Mouse (Mus musculus) CD4-positive, CD25-positive, alpha-beta regulatory T cell, adult 2 months (primary cell): Measurements from ENCODE around the gene Txndc17.

Experiments
- DNase-seq: peaks from one replicate; pipeline ENCODE4 v3.0.0-alpha.2; 2012; ENCODE audit warnings: low read depth, low spot score

Gene Txndc17

GRCm38 (mm10) chr11:72223414-72223813, 16.1 kb downstream of the Txndc17 start:
- no peak for DNase-seq

DNA sequence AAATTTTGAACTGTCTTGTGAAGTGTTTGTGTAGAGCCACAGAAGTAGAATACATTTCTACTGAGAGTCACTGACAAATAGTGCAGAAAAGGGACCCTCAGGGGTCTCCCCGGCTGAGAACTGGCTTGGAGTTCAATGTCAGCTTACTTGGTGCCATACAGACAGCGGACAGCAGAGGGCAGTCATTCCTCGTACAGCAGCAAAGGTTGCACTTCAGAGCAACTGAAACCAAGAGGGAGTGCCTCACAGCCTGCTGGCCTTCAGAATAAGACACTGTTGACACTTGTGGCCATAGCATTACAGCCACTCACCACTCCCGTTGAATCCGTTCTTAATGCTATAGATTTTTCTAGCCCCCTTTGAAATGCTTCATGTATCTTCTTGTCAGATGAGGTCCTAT, 17.5 kb downstream of the Txndc17 start:
- peak; percentile 87 for DNase-seq

GRCm38 (mm10) chr11:72226020-72226791, 18.9 kb downstream of the Txndc17 start:
- no peak for DNase-seq

GRCm38 (mm10) chr11:72226901-72227300, 19.6 kb downstream of the Txndc17 start:
- DNase-seq, result no peak

DNA sequence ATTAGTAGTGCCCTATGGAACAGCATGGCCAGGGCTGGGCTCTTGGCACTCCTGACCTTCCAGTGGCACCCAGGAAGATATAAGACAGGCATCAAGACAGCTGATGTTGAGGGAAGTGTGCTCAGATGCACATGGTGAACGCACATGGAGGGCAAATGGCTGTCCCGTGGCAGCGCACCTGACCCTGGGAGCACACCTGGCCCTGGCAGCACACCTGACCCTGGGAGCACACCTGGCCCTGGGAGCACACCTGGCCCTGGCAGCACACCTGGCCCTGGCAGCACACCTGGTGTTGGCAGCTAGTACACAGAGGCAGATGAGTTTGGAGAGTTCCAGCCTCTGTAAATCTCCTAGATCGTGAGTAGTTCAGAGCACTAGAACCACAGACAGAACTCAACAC, 21.2 kb downstream of the Txndc17 start:
- DNase-seq, result no peak

GRCm38 (mm10) chr11:72232068-72232467, 24.7 kb downstream of the Txndc17 start:
- DNase-seq, result no peak

- no peak for DNase-seq
These were observed 25.6 kb downstream of the Txndc17 start for GRCm38 (mm10) chr11:72232991-72233390.

DNA sequence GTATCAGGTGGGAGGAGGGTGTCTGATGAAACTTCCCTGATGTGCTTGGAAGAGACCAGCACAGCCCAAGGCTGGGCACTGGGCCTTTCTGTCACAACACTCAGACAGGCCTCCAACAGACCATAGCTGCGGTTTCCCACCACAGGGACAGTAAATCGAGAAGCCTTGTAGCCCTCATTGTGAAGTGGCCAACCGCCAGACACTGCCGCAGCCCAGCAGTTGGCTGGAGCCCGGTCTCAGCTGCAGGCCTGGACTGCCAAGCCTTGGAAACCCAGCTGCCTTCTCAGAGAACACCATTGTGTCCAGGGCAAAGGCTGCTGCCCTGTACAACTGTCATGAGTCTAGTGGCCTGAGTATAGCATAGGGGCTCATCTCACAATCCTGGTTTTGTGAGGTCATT, 26.7 kb downstream of the Txndc17 start:
- no peak for DNase-seq

DNA sequence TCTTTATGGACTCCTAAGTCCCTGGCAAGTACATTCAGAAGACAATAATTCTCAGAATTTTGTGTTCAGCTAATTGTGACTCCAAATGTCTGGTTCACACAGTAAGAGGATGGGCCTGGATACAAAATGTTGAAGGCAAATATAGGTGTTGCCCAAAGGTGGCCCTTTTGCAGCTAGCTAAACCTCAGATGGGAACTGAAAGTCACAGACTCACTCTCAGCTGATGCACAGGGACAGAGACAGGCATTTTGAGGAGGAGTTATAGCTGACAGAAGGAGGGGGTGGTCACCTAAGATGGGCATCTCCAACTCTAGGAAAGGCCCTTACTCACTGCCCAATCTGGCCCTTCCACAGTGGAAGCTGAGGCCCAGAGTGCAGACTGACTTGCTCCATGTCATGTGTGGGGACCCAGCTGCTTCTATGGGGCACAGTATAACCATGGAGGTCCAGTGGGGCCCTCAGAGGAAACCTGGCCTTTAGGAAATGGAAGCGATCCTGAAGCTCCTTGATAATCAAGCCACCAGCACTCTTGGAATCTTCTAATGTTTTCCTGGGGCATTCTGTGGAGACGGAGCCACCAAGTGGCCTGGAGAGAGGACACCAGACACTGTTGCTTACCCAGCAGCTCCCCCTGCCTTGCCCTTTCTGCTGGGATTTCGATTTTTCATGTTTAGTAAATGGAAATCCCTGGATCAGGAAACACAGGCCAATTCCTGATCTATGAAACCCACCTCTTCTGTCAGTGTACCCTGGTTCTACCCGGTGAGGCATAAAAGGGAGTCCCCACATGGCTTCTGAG, 32.9 kb downstream of the Txndc17 start:
- no peak for DNase-seq

GRCm38 (mm10) chr11:72245196-72245753, 37.9 kb downstream of the Txndc17 start:
- DNase-seq, result no peak

DNA sequence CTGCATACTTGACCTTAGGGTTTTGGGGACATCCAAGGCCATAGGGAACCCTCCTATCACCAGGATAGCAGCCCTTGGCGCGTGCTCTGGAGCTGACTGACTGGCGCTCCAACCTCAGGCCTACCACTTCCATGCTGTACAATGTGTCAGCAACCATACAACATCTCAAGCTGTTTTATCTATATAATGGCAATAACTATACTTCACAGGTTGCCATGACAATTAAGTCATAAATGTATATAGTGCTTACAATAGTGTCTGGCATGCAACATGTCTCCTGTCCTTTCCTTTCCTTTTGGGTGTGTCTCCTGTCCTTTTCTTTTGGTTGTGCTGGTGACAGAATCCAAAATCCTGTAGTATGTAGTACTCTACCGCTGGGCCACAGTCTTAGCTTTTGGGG, 48.3 kb downstream of the Txndc17 start:
- DNase-seq, result no peak

DNA sequence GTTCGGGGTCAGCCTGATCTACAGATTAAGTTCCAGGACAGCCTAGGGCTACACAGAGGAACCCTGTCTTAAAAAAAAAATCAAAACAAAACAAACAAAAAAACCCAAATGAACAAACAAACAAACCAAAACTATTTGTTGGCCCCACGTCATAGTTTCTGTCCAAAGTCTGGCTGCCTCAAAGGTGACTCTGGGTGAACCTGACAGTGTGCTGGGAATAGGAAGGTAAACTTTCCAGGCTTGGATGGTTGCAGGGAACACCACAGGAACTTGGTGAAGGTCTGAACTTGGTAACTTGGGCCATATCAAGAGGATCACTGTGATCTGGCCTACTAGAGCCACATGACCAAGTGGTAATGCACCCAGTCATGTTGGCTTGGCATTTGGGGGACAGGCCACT, 49.1 kb downstream of the Txndc17 start:
- DNase-seq, result no peak
